Mouse (Mus musculus) urinary bladder, postnatal 36 days (tissue): Measurements from ENCODE around the gene Olfr169.
"Not testable (repeated sequence)": the region's sequence is repeated elsewhere in the genome, so short reads cannot be mapped to it uniquely, and the experiment has no call there.

Source experiments
- DNase-seq, 2 experiments: peaks; one replicate each; pipeline ENCODE4 v3.0.0; 2022; ENCODE audit warnings: low spot score in 2 of 2, mixed read lengths in 1 of 2

Olfr169 gene

GRCm38 (mm10) chr16:19571709-19572108 is at the start of gene Olfr169:
Gene Olfr169, minus strand, starts transcription at chr16:19571809.
- not testable (repeated sequence) for DNase-seq

- DNase-seq: not testable (repeated sequence)
Measured at GRCm38 (mm10) chr16:19611782-19612181, 40.2 kb upstream of the Olfr169 start, which contains the start of gene Olfr170. Gene Olfr170, minus strand, starts transcription at chr16:19611882.

- no peak for DNase-seq
Measured at GRCm38 (mm10) chr16:19603166-19603565, 31.6 kb upstream of the Olfr169 start.

GRCm38 (mm10) chr16:19553429-19553828 is 18.2 kb downstream of the Olfr169 start:
- not testable (repeated sequence) for DNase-seq

- not testable (repeated sequence) for DNase-seq
Measured at GRCm38 (mm10) chr16:19552246-19552645, 19.4 kb downstream of the Olfr169 start.

- DNase-seq: no peak
Measured at GRCm38 (mm10) chr16:19535455-19535854, 36.2 kb downstream of the Olfr169 start, which contains the start of gene Olfr168. Gene Olfr168, minus strand, starts transcription at chr16:19535555.

- DNase-seq: no peak
Measured at GRCm38 (mm10) chr16:19522166-19522565, 49.4 kb downstream of the Olfr169 start, which contains the start of gene Olfr167. Gene Olfr167, minus strand, starts transcription at chr16:19522266.
